8 mouse cellular contexts compared by ENCODE assay signal in the genomic region with DNA sequence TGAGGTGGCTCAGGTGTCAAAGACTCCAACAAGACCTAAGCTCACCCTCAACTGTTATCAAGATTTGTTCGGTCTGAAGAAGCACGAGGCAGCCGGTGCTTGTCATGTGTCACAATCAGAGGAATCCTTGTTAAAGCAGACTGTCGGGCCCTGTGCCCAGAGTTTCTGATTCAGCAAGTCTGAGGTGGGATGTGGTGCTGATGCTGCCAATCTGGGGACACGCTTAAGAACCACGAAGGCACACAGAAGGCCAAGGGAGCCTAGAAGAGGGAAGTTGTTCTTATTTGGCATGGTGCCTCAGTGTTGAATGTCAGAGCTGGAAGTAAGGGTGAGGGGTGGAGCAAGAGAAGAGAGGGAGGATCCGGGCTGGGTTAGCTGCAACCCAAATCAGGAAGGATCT.
DNase-seq lines count a peak whose midpoint lies in the region; ATAC-seq lines count a peak whose summit lies in the region.

No protein-coding gene starts in this region.

- H3K4me2 ChIP-seq in hindbrain, embryonic 16.5 days (ENCODE audit: low read length), result no peak overlapping the region

- no peak overlapping the region for H3K4me3 ChIP-seq in hindbrain, embryonic 16.5 days (ENCODE audit: low read length)

- peak; percentile 18 for DNase-seq in adrenal gland, adult 2 months
- no peak for DNase-seq in adrenal gland, postnatal 14 days
- DNase-seq in urinary bladder, postnatal 36 days (ENCODE audit: low spot score in 2 of 2), result peak; percentile 30 to 31
- DNase-seq in urinary bladder, adult 18-20 months (ENCODE audit: low spot score in 2 of 2), result no peak
- DNase-seq in left cerebral cortex, postnatal 25 days (ENCODE audit: low spot score in 2 of 2), result peak; percentile 47 to 90
- DNase-seq in right cerebral cortex, postnatal 25 days, result peak; percentile 31
- DNase-seq in cerebellum, adult 9-10 months, result no peak

- 72% methylated on average over 7 of the region's 7 CpGs for WGBS in hindbrain, embryonic 16.5 days

- H3K27ac ChIP-seq in hindbrain, embryonic 16.5 days (ENCODE audit: low read depth, low read length), result no peak overlapping the region

- H3K36me3 ChIP-seq in hindbrain, embryonic 16.5 days (ENCODE audit: control insufficient read depth, insufficient read depth, low read length), result no peaks in the 10 kb centered on the region

- H3K9me3 ChIP-seq in hindbrain, embryonic 16.5 days (ENCODE audit: control insufficient read depth, low read length), result no peaks in the 10 kb centered on the region

- no peak overlapping the region for H3K9ac ChIP-seq in hindbrain, embryonic 16.5 days (ENCODE audit: low read depth, low read length)

- intact Hi-C loops in left cerebral cortex, postnatal 25 days (cut with DNase I), result no loop called here

- no peaks in the 10 kb centered on the region for H3K27me3 ChIP-seq in hindbrain, embryonic 16.5 days (replicated peaks; ENCODE audit: control insufficient read depth, insufficient read depth, low read length)

- ATAC-seq in hindbrain, embryonic 16.5 days, result no peak

- H3K4me1 ChIP-seq in hindbrain, embryonic 16.5 days (ENCODE audit: control insufficient read depth, insufficient read depth, low read depth, low read length), result no peaks in the 10 kb centered on the region

Comparison
In these comparisons a context has a peak if more than half of its experiments do, and no peak if none do; other contexts are left out.
1. DNase-seq: peak in adrenal gland, adult 2 months (single experiment), urinary bladder, postnatal 36 days (2 of 2), left cerebral cortex, postnatal 25 days (2 of 2) and right cerebral cortex, postnatal 25 days (single experiment); none in adrenal gland, postnatal 14 days (single experiment), urinary bladder, adult 18-20 months (0 of 2) and cerebellum, adult 9-10 months (single experiment).